Mouse (Mus musculus): ENCODE data around the gene Crk. TPM values are rescaled to one million over a fixed set of nuclear protein-coding genes. Genes with fewer than 3 reads are reported as not detected.
A peak's percentile ranks its signal among the peaks of the same experiment; 100 is the strongest.

Crk gene
- total RNA-seq, 2 experiments from 2014 or later, result 106 to 108 TPM

DNA sequence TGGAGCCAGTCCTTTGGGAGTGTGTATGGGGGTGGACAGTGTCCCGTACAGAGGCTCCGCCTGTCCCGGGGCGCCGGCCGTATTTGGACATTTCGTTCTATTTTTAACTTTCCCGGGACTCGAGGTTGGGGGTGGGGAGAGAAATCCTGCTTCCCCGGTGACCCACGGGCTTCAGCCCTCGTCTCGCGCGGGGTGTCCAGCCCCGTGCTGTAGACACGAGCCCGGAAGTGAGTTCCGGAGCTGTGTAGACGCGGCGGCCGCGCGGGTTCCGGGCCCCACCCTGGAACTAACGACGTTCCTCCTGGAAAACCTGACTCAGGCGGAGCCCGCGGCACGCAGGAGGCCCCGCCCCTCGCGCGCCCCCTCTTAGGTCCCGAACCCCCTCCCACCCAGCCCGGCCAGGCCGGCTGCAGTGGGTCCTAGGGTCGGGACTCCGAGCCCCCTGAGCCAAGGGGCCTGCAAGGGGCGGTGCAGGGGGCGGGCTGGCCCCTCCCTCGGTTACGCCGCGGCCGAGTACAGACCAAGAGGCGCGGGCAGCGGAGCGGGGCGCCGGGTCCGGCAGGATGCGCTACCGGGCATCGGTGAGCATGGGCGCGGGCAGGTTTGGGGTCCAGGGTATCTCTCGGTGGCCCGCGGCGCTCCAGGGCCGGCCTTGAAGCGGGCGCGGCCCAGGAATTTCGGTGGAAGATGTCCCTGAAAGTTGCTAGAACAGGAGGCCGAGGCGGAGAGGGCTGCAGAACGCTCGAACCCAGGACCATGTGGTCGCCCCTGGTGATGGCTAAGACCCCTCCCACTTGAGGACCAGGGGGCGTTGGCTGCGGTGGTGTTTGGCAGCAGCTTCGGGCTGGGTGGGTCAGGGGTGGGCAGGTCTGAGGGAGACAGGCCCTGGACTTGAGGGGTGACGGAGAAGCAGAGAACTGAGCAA lies 23.2 kb upstream of the Crk start:
- peak; percentile 42 to 59 for DNase-seq (ENCODE audit: low spot score in 2 of 2)

- no peak for DNase-seq (ENCODE audit: low spot score in 2 of 2)
Measured at GRCm38 (mm10) chr11:75656621-75657590, 22.2 kb upstream of the Crk start.

DNA sequence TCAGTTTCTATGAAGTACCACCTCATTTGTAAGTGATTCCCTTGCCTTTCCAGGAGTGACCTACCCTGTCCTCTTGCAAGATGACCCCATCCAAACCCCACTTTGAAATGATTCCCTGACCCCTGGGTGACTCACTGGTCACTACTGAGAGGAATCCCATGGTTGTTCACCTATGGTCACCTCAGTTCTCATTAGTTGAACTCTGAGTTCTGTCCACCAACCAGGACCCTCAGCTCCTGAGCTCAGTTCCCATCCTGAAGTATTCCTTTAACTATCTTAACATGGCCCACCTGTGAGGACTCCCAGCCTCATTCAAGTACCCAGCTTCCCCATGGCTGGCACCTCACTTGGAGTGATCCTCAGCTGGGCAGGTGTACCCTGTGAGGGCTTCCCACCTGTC lies 21.2 kb upstream of the Crk start:
- DNase-seq (ENCODE audit: low spot score in 2 of 2), result no peak

DNA sequence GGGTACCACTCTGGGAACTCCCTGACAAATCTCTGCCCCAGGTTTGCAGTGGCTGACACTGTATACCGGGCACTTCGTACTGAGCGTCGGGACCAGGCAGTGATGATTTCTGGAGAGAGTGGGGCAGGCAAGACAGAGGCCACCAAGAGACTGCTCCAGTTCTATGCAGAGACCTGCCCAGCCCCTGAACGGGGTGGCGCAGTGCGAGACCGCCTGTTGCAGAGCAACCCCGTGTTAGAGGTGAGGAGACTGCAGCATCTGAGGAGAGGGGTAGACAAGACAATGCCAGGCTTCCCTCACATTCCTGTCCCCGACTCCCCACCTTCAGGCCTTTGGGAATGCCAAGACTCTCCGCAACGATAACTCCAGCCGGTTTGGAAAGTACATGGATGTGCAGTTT lies 20.7 kb upstream of the Crk start:
- no peak for DNase-seq (ENCODE audit: low spot score in 2 of 2)

DNA sequence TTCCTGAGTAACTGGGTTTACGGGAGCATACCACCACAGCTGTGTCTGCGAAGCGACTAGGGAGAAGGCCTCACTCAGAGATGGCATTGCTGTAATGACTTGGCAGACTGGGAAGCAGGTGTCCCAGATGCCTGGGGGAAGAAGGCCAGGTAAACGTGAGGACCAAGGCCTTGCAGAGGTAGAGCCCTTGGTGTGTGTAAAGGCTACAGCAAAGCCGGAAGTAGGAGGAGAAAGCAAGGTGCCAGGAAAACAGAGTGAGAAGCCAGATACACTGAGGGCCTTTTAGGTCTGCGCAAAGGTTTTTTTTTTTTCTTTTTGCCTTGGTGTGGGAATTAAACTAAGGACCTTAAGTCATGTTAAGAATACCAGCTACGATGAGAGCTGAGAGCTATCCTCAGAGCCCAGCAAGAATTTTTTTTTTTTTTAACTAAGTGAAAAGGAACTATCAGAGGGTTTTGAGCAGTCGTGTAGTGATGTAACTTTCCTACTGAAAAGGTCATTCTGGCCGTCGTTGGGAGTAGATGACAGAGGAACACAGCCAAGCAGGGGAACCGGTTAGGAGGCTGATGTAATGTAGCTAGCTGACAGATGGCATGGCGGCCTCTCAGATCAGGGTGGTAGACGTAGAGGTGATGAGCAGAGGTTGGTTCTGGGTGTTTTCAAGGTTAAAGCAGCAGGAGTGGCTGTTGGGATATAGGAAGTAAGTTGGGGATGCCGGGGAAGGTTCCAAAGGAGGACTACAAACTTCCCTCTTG lies 19.9 kb upstream of the Crk start:
- DNase-seq (ENCODE audit: low spot score in 2 of 2), result no peak

DNA sequence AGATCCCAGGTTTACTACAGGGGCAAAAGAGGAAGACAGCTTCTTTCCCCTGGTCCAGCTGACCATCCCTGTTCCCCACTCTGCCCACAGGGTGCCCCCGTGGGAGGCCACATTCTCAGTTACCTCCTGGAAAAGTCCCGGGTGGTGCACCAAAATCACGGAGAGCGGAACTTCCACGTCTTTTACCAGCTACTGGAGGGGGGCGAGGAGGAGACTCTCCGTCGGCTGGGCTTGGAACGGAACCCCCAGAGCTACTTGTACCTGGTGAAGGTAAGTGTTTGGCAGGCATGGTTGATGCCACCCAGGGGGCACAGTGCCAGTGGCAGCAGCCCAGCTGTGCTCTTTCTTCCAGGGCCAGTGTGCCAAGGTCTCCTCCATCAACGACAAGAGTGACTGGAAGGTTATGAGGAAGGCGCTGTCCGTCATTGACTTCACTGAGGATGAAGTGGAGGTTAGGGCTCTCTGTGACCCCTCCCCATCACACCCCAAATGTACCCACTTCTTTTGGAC lies 18.9 kb upstream of the Crk start:
- no peak for DNase-seq (ENCODE audit: low spot score in 2 of 2)

DNA sequence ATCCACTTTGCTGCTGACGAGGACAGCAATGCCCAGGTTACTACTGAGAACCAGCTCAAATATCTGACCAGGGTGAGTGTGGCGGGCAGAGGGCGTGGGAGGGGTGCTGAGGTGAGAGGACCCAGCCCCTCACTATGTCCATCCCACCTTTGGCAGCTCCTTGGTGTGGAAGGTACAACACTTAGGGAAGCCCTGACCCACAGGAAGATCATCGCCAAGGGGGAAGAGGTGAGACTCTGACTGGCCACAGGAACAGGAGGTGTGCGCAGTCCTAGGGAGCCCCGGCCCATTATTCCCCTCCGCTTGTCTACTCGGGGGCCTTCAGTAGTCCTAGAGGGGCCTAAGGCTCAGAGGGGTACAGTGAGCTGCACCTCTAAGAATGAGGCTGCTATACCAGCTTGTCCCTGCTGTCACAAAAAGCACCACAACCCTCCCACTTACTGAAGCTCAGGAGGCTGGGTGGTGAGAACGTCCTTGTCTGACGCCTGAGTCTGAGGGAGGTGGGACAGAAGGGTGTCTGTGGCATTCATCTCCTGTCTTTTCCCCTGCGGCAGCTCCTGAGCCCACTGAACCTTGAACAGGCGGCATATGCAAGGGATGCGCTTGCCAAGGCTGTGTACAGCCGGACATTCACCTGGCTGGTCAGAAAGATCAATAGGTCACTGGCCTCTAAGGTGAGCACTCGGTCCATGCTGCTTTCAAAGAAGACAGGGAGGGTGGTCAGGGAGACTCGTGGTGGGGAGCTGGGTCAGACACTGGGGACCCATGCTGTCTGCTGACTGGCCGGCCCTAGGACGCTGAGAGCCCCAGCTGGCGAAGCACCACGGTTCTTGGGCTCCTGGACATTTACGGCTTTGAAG lies 17.9 kb upstream of the Crk start:
- DNase-seq (ENCODE audit: low spot score in 2 of 2), result no peak

DNA sequence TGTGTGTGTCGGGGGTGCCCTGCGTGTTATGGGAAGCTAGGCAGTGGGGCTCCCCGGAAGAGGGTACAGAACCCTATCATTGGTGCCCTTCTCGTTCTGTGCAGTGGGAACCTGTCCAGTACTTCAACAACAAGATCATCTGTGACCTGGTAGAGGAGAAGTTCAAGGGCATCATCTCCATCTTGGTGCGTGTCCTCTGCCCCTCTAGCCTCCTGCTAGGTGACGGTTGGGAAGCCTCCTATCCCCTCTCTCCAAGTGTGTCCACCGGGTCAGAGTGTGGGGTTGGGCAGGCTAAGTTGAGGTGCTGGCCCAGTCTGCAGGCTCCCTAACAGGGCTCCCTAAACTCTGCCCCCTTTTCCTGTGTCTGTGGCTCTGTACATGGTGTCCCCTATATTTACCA lies 16.9 kb upstream of the Crk start:
- DNase-seq (ENCODE audit: low spot score in 2 of 2), result no peak

DNA sequence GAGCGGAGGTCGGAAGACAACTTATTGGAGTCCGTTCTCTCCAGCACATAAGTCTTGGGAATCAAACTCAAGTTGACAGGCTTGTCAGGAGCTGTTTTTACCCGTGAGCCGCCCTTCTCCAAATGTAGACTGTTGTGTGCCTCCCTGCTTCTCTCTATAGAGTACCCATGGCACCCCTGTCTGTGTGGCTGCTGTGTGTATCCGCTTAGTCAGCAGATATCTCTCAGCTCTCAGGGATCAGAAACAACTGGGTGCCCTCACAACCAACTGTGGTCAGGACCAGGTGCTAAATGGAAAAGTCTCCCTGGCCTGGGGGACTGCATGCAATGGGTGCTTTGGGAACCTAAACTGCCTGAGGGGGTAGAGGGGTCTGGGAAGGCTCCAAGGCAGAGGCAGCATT lies 12.8 kb upstream of the Crk start:
- no peak for DNase-seq (ENCODE audit: low spot score in 2 of 2)

DNA sequence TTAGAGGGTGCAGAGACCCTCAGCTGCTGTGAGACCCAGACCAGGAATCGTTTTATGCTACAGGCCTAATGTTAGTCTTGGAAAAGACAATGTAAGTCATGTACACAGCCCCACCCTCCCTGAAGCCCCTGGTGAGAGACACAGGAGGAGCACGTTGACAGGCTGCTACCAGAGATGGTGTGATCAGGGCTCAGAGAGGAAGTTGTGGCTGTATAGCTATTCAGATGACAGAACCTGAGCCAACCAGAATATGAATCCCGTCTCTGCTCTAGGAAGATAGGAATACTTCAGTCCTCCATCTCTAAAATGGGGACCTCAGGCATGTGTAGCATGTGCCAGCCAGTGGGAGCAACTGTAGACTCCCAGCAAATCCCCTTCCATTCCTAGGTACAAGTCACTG lies 10.4 kb upstream of the Crk start:
- no peak for DNase-seq (ENCODE audit: low spot score in 2 of 2)

DNA sequence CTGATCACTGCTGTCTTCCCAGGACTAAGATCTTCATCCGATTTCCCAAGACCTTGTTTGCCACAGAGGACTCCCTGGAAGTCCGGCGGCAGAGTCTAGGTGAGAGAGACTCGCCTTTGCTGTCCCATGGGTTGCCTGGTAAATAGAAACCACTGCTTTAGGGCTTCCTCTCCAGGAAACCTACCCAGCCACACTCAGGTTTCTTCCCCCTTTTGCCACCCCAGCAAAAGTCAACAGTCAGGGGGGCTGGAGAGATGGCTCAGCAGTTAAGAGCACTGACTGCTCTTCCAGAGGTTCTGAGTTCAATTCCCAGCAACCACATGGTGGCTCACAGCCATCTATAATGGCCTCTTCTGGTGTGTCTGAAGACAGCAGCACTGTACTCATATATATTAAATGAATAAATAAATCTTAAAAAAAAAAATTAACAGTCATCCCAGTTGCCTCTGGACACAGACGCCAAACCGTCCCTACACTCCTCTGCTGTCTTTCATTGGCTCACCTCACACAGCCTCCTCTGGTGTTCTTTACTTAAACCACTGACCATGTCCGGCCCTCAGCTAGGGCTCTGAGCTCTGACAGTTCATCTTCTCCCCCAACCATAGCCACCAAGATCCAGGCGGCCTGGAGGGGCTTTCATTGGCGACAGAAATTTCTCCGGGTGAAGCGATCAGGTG lies 9.7 kb upstream of the Crk start:
- no peak for DNase-seq (ENCODE audit: low spot score in 2 of 2)

- no peak for DNase-seq (ENCODE audit: low spot score in 2 of 2)
Measured at GRCm38 (mm10) chr11:75669853-75670200, 9.2 kb upstream of the Crk start.

DNA sequence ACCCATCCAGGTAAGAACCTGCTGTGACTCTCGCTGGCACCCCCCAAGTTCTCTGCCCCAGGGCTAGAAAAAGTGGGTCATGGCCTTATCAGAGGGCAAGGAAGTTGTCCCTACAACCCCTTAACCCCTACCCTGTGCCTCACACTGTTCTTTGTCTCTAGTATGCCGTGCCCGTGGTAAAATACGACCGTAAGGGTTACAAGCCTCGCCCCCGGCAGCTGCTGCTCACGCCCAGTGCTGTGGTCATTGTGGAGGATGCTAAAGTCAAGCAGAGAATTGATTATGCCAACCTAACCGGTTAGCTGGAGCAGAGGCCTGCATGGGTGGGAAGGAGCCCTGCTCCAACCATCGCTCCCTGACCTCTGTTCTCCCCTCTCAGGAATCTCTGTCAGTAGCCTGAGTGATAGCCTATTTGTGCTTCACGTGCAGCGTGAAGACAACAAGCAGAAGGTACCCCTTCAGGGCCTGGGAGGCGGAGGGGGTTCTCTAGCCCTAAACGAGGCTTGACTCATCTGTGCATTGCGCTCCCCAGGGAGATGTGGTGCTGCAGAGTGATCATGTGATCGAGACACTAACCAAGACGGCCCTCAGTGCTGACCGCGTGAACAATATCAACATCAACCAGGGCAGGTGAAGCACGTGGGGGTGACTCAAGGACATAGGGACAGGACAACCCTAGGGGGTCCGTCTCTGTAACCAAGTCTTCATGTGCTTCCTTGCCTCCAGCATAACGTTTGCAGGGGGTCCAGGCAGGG lies 7.5 kb upstream of the Crk start:
- DNase-seq (ENCODE audit: low spot score in 2 of 2), result no peak

GRCm38 (mm10) chr11:75673411-75673810 lies 5.6 kb upstream of the Crk start:
- no peak for DNase-seq (ENCODE audit: low spot score in 2 of 2)

DNA sequence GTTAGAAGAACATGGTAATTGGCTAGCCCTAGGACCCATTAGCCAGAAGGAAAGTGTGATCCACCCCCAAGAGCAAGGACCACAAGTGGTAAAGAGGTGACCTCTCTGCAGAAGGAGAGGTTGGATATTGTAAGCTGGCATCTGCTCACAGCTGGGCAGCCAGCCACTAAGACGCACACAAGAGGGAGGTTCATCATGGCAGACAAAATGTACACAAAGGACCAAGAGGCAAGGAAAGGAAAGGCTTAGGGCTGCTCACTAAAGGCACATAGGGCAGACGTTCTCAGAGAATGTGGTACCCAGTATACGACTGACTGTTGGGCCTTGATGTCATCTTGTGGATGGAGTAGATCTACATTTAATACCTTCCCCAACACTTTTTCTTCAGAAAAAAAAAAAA lies 4.2 kb upstream of the Crk start:
- DNase-seq (ENCODE audit: low spot score in 2 of 2), result no peak

- no peak for DNase-seq (ENCODE audit: low spot score in 2 of 2)
Measured at GRCm38 (mm10) chr11:75677881-75678746, 945 bp upstream of the Crk start.

- DNase-seq (ENCODE audit: low spot score in 2 of 2), result peak in 1 of 2 experiments; percentile 55
Measured at GRCm38 (mm10) chr11:75679439-75680171, 546 bp downstream of the Crk start.
